Mouse (Mus musculus) 3134 (cell line): ENCODE measurements around the gene Zbtb20.

ENCODE experiments used
- DNase-seq: peaks from one replicate; pipeline ENCODE4 v3.0.0-alpha.2; 2011; ENCODE audit warnings: low spot score; ENCODE audit not compliant: insufficient read length; ENCODE audit errors: extremely low read depth

The Zbtb20 gene

DNA sequence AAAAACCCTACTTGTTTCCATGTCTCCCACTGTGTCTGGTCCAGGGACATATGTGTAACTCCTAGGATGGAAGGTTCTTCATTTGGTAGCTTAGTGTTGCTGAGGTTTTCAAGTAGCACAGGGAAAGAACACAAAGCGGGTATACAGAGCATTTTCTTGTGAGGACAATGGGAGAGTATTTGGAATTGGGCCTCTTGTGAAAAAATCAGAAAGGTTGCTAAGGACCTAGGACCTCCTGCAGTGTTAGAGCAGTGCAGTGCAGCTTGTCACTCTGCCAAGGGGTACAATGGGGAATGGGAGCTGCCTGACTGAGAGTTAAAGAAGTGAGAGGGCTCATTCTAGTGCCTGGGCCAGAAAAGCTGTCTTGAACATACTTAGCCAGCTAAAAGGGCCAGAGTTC lies 410.6 kb downstream of the Zbtb20 start:
- no peak for DNase-seq

DNA sequence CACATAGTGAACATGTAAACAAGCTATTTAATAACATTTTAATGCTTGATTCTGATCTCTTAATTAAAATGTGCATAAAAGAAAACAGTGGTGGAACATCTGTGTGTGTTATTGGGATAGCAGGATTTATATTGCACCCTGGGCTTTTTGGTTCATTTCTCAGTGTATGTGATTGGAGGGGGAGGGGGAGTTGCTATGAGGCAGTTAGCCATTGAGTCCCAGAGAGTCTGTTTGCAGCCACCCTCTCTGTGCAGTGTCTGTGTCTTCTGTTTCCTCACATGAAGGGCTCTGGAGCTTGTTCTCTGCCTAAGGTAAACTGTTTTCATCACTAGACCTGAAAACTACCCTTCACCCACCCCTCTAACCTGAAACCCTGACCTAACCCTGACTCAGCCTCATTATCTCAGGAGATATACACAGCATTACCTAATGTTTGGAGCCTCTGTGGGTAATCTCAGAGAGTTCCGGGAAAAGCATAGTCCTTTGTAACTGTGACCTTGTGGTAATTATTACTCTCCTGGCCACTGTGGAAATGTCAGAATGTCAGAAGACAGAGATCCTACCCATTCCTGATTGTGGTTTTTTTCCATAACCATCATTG lies 411.2 kb downstream of the Zbtb20 start:
- no peak for DNase-seq

DNA sequence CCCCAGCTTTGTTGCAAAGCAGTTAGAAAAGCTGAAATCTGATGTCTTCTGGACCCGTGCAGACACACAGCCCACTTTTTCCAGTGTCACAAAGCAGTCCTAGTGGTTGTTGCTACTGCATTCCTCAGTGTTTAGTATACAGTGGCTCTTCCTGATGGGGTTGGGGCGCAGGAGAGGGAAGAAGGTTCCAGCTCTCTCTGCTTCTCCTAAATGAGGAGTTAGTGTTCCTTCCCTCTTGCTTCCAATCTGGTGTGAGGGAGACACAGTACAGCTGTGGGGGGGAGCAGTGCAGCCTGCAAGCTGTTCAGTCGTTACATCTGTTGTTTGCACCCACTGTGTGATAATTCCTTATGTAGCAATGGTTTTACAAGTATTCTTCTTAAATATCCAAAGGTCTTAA lies 415.7 kb downstream of the Zbtb20 start:
- DNase-seq = no peak

DNA sequence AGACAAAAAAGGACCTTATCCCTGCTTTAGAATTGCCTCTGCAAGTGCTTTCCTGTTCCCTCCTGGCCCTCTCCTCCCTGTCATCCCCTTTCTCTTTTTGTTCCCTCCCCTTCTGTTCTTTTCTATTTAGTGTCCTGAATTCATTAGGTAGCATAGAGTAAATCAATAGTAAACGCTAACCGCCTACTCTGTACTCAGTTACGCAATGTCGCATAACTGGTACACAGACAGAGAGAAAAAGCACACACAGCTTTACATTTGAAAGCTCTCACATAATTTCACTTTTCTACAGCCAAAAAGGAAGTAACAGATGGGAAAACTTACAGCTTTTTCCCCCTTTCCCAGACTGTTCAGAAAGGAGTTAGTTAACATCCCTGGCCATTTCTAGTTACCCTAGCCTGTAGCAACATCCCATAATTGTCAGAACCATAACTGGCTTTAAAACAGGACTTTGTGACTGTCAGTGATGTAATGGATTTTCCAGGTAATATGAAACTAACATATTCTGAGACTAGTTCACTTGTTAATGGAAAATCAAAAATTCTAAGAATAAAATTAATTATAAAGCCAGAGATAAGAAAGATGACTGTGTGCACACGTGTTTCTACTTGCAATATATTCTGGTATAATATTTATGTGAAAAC lies 422.4 kb downstream of the Zbtb20 start:
- no peak for DNase-seq

DNA sequence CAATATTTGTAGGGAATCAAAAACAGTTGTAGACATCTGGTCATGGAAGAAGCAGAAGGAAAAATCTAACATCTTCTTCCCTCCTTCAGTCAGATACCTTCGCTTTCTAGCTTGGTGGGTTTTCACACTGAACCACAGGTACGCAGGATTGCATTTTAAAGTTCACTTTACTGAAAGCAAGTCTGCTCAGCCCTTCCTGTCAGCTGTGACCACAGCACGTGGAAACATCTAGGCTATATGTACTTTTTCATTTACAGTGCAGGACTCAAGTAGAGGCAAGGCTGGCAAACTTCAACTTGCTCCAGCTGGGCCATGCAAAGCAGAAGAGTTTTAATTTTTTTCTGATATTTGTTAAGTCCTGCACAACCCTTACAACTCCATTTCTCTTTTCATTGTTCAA lies 424.7 kb downstream of the Zbtb20 start:
- no peak for DNase-seq

DNA sequence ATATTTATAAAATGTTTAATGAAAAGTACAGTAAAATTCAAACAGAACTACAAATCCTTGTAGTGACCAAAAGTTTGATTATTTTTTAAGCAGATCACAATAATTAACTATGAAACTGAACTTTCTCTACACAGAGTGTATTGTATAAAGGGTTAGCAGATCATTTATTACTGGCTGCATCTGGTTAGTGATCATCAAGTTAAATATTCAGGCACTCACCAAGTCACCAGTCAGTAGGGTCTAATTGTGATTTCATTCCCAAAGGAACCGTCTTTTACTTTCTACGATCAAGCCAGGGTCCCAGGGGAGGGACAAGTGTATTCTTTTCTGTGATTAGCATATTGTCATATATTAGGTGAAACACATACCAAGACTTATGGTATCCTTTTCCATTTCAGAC lies 426.5 kb downstream of the Zbtb20 start:
- no peak for DNase-seq

DNA sequence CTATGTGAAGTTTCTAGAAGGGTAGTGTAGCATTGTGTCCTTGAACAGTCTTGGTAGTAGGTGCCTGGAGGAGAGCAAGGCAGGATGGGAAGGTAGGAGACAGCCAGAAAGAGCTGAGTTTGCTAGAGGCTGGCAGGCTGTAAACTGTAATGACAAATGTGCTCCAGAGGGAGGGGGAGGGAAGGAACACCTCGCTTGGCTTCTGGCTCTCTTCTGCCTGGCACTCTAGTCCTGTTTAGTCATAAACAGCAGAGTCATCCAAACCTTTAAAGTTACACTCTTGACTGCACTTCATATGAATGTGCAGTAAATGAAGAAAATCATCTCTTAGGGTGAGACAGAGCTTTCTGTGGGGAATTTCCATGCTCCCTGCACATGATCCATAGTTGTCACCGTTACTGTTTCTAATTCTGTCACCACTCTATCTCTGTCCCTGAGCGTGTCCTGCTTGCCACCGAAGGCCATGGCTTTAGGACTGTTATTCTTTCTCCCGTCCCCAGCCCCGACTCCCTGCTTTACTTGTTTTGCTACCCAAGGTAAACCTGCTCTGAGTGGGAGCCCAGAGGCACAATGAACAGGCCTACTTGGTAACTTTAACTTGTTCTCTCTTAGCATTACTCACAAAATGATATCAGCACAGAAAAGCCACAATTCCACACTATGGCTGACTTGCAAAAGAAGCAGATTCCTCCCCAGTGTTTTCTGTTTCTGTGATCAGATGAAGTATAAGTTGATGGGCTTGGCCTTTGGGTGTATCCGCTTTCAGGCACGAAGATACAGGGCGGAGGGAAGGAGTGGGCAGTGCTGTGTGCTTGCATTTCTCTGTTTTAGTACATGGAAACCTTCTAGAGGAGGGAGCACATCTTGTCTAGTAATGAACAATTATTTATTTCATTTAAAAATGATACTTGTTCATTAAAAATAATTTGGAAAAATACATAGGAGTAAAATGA lies 427.8 kb downstream of the Zbtb20 start:
- DNase-seq = peak; percentile 56

DNA sequence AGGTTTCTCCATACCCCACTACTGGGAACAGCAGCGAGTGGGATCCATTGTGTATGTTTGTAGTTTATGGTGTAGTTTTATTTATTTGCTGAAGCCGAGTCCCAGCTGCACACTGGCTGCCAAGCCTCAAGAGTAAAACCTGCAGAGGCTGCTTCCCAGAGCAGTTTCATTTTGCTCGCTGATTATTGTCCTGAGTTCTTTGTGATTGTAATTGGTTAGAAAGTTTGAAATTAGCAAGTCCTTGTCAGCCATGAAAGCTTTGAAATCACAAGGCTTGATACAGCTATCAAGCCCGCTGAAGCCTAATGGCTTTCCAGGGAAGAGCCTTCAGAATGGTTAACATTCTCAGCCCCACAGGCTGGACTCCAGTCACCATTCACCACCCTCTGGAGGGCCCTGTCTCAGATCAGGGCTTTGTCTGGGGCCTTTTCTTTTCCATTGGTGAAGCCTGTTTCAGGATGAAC lies 434.3 kb downstream of the Zbtb20 start:
- DNase-seq = no peak

DNA sequence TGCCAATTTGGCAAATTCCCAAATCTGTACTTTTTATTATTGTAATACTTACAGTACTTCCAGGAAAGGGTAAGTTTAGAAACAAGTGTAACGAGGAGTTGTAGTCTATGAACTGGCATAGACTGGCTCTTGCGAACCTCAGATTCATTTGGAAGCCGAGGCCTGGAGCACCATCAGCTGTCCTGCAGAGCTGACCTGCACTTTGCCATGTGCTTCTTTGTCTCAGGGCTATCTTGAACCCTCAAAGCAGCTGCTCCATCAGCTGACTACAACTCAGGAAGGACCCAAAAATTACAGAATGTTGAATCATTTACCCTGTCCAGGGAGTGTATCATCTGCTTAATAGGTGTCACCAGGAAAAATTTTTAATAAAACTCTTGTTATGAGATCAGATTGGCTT lies 448.3 kb downstream of the Zbtb20 start:
- no peak for DNase-seq

DNA sequence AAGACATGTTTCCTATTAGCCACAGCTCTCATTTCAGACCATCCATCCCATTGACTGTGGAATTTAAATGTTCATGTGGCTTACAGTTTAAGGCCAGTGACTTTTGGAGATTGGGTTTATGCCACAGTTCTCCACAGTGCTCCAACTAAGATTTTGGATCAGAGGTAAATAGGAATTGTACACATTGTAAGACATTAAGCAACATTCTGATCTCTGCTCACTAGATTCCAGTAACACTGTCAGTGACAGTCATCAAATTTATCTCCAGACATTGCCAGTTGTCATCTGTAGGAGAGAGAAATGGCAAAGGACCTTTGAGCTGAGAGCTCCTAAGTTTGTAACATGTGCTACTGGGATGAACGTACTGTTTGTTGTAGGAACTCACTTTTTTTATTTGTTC lies 452.5 kb downstream of the Zbtb20 start:
- DNase-seq = no peak

DNA sequence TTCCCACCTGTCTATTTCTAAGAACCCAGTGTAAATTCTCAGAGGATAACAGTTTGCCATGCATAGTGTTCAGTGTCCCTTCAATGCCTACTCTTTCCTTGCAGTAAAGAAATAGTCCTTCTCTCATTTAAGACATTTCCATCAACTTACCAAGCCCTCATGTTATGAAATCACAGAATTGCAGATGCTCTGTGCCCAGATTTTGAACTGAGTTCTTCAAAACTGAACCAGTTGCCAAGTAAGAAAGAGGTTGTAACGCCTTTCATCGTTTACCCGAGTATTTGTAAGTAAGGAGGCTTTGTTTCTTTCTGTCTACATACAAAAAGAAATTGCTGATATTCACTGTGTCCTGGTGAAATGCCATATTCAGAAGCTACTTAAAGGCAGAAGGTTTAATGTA lies 454.5 kb downstream of the Zbtb20 start:
- no peak for DNase-seq

DNA sequence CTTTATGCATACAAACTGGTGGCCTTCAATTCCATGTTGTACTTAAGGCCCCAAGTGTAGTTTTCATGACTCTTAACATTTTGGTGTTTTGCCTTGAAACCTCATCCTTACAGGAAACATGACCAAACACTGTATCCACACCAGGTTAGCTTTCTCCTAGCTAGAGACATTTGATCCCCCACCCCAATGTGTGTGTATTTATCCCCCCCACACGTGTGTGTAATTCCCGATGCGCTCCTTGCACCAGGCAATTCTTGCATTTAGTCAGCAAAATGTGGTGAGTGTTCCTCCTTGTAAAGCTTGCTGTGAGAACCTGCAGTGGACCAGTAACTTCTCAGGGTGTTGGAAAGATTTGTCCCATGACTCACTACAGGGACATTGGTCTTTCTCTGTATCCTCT lies 455.8 kb downstream of the Zbtb20 start:
- DNase-seq = no peak

DNA sequence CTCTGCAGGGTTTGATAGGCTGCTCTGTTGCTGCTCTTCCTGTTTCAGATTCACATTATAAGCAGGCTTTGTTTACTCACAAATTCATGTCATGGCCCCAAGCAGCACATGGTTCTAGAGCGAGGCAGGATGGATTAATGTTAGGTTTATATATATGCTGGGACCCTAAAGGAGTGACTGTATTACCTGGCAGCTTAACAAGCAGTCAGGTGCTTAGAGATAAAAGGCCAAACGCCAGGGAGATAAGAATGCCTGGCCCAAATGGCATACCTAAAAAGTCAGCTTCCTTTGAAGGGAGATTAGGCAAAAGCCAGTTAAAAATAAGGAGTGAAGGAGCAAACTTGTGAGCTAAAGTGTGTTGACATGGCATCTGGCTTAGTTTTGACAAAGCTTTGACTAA lies 457.1 kb downstream of the Zbtb20 start:
- DNase-seq = no peak

DNA sequence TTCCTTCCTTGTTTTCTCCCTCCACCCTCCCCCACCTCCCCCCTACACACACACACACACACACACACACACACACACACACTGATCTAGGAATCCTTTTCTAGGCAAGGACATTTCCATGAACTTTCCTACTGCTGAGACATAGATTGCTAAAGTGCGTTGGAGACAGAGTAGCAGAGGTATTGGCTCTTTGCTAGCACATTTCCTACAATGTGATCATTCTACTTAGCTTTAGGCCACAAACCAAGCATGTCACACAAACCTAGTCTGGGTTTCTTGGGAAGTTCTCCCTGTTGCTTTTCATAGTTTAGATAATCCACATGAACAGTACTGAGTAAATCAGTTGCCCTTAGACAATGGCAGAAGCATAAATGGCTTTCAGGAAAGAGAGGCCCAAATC lies 457.6 kb downstream of the Zbtb20 start:
- DNase-seq = no peak

DNA sequence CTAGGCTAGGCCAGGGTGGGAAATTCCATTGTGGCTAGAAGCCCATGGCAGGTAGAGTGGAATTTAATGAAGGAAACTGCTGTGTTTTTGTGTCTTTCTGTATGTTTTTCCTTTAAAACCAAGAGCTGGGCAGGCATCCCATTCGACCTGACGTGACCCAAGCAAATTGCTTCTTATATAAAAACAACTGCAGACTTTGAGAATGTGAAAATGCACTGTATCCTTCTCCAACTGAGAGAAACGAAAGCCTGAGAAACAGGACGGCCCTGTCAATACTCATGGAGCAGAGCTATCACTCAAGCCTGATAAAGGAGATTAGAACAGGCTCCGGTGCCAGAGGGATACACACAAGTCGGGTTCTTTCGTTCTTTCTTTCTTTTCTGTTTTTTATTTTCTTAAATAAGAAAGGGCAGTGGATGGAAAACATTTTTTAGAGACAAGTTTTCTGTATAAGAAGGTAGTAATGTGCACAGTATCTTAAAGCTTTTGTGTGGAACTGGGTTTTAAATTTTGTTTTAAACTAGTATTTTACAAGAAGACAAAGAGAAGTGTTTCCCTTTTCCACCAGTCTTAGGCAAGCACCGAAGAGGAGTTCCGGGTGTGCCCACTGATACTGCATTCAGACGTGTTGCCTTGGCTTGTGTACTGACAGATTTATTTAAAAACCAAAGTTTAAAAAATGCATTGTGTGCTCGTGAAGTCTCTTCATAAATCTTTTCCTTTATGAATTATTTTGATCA lies 458.9 kb downstream of the Zbtb20 start:
- DNase-seq = no peak

DNA sequence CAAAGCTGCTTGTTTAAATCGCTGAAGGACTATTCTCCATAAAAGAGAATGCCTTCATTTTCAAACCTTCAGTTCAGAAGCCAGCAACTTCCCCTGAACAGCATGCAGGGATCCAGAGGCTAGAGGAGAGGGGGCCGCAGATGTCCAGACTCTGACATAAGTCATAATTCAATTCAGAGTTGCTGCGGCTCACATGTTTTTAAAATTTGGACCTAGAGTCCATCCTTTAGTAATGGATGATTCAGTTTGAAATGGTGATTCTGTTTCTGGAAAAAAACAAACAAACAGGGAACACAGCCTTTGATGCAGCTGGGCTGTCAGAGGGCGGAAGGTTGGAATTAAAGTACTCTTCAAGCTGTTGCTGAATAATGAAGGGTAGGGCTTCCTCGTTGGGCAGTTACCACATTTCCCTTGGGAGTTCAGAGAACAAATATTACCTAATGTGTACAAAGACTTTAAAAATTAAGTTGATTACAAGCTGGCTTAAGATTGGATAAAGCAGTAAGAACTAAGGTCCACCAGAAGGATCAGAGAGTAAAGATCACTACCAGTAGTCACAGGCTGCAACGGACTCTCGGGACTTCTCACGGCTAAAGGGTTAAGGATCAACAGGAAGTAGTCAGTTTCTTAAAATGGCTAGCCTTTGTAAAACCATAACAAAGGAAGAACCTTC lies 459.6 kb downstream of the Zbtb20 start:
- no peak for DNase-seq

DNA sequence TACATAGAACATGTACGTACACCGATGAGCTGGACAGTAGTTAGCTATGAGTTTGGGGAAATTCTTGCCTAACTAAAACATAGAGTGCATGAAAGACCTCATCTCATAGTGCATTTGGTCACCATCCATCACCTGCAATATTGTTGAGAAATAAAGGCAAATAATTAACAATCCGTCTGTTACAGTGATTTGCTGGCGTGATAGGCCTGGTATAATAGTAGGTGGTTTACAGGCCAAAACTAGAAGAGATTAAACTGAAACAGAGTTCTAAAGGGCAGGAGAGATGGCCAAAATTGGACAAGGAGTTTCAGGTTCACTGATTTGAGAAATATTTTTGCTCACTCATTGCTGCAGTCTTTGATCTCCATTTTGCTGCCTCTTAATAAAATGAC lies 460.1 kb downstream of the Zbtb20 start:
- no peak for DNase-seq

DNA sequence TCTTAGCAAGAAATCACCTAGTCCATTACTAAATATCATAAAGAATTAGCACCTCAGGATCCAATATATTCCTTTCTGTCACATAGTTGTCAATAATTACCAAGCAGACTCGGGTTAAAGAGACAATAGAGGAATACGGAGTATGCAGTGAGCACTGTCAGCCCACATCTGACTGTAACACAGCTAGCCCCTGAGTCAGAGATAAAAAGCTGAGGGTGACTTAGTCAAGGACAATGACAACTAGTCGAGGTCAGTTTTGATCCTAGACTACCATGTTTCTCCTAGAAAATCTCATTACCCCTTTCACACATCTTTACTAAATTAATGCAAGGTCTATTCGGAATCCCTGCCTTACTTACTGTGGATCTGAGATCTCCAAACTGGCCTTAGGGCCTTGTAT lies 465.0 kb downstream of the Zbtb20 start:
- no peak for DNase-seq

DNA sequence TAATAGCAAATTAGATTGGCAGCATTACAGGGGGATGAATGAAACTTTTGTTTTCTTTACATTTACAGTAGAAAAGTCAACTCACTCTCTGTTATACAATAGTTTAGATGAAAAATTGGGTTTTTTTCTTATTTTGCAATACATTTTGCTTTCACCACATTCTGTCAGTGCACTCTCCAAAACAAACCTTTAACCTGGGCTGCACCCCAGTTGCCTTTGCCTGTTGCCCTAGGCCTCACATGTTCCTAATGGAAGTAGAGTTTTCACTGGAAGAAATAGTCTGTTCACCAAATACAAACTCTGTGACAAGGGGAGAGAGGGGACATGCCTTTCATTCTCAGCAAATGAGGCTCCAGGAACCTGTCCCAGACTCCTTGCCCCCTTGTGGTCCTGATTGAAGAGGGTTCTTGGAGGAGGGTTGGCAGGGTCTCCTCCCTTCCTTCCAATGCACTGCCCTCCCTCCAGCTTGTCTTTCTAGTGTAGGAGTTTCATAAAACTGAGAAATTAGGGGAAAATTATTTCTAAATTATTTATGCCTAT lies 466.3 kb downstream of the Zbtb20 start:
- no peak for DNase-seq

DNA sequence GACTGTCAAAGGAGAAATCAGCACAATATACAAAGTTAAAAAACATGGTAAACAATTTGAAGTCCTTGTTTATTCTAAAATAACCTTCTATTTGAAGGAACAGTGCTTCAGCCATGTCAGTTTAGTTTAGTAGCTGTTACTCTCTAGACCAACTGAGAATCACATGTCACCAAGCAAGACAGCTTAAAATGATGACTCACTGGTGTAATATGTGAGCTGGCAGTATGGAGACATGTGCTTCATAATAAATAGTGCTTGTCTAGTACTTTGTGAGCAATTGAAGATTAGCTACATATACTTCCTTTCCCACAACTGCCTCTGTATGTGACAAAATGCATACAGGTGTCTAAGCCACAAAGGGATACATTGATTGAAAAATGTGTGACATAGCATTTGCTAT lies 470.4 kb downstream of the Zbtb20 start:
- peak; percentile 42 for DNase-seq
